7 mouse cellular contexts compared by ENCODE assay signal in the genomic region with DNA sequence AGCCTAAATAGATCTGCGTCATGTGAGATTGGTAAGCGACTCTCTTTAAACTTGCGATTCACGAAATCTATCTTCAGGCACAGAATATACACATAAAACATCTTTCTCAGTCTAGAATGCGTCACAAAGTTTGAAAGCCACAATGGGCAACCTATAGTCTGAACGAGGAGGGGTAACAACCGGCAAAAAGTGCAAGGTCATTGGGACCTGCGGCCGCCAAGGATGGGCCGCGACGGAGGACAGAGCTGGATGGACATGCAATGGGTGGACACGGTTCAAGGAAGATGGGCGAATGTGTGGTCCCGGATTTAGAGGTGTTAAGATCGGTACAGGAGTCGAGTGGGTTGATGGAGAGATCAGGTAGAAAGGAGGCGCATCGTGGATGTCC. TPM values are rescaled to one million over a fixed set of nuclear protein-coding genes. Genes with fewer than 3 reads are reported as not detected.
A peak's percentile ranks its signal among the peaks of the same experiment; 100 is the strongest.
DNase-seq lines count a peak whose midpoint lies in the region; ATAC-seq lines count a peak whose summit lies in the region.

No protein-coding gene starts in this region.

- H3K9ac ChIP-seq in lung, embryonic 15.5 days = peak overlapping the region; percentile 90
- H3K9ac ChIP-seq in hindbrain, embryonic 12.5 days = peak overlapping the region; percentile 96

- H3K4me2 ChIP-seq in lung, embryonic 15.5 days = peak overlapping the region; percentile 66
- peak overlapping the region; percentile 63 for H3K4me2 ChIP-seq in hindbrain, embryonic 12.5 days (replicated peaks)

- H3K4me3 ChIP-seq in lung, embryonic 15.5 days = peak overlapping the region; percentile 78
- peak overlapping the region; percentile 86 for H3K4me3 ChIP-seq in hindbrain, embryonic 12.5 days
- peak overlapping the region; percentile 66 for H3K4me3 ChIP-seq in macrophage (ENCODE audit: inconsistent target)

- H3K9me3 ChIP-seq in lung, embryonic 15.5 days = no peaks in the 10 kb centered on the region
- H3K9me3 ChIP-seq in hindbrain, embryonic 12.5 days (replicated peaks) = no peaks in the 10 kb centered on the region

- peak overlapping the region; percentile 79 for H3K27ac ChIP-seq in lung, embryonic 15.5 days
- H3K27ac ChIP-seq in hindbrain, embryonic 12.5 days = peak overlapping the region; percentile 91
- no peak overlapping the region for H3K27ac ChIP-seq in macrophage

- under 1% methylated on average over 19 of the region's 19 CpGs for WGBS in lung, embryonic 15.5 days
- WGBS in hindbrain, embryonic 12.5 days = under 1% methylated on average over 19 of the region's 19 CpGs
- 3% methylated on average over 18 of the region's 19 CpGs for WGBS in macrophage (ENCODE audit: missing documents)

- peak; percentile 21; the same call in 1 of the 2 replicates for ATAC-seq in lung, embryonic 15.5 days (ENCODE audit: borderline replicate concordance, extremely low read depth, low FRiP score, low TSS enrichment)
- ATAC-seq in common myeloid progenitor, adult 5-6 weeks (replicated peaks; ENCODE audit: low read depth, poor library complexity, severe bottlenecking) = 0 out of 2 replicates have a peak, but pooled peaks have one; percentile 12
- peak; percentile 59; the same call in 1 of the 2 replicates for ATAC-seq in hindbrain, embryonic 12.5 days (ENCODE audit: low FRiP score)

- peaks cover 8% of the 10 kb centered on the region; the same call in 1 of the 2 replicates for H3K4me1 ChIP-seq in lung, embryonic 15.5 days
- peaks cover 18% of the 10 kb centered on the region for H3K4me1 ChIP-seq in hindbrain, embryonic 12.5 days

- H3K79me2 ChIP-seq in macrophage (ENCODE audit: inconsistent target) = no peaks in the 10 kb centered on the region

- no peak for DNase-seq in lung, postnatal 14 days
- DNase-seq in adrenal gland, adult 18-20 months (ENCODE audit: low spot score in 2 of 2) = no peak
- no peak for DNase-seq in thymus, postnatal 4 days

- H3K36me3 ChIP-seq in lung, embryonic 15.5 days = no peaks in the 10 kb centered on the region
- peaks cover 16% of the 10 kb centered on the region for H3K36me3 ChIP-seq in hindbrain, embryonic 12.5 days
- H3K36me3 ChIP-seq in macrophage (ENCODE audit: inconsistent target) = no peaks in the 10 kb centered on the region

- no peaks in the 10 kb centered on the region for H3K27me3 ChIP-seq in lung, embryonic 15.5 days
- no peaks in the 10 kb centered on the region for H3K27me3 ChIP-seq in hindbrain, embryonic 12.5 days

RNA-seq across cellular contexts. Expression of a gene that starts 0.5 kb away (rescaled TPM):
- polyA plus RNA-seq in lung, embryonic 15.5 days (2015; fragmentation: Nextera tagmentation; extraction: Ambion mirVana) = 70.5 TPM in 2 replicates
- total RNA-seq in common myeloid progenitor, adult 5-6 weeks (2017) = 33.8 and 34.0 TPM in 2 replicates
- 203 and 212 TPM in 2 replicates for polyA plus RNA-seq in hindbrain, embryonic 12.5 days (2016; fragmentation: Nextera tagmentation; extraction: Ambion mirVana)
- total RNA-seq in macrophage (2018; cell fraction: chromatin; rRNA removed) = 10 to 100 TPM in 22 of 26 experiments, 1 to 10 TPM in 4; 6.0 to 36.5 (median 22.8) TPM
- total RNA-seq in macrophage (2018; cell fraction: cytosol; rRNA removed) = 10 to 100 TPM; 14.2 to 36.9 (median 23.3) TPM
- total RNA-seq in macrophage (2018; cell fraction: nucleus; rRNA removed) = 10 to 100 TPM in 24 of 26 experiments, 1 to 10 TPM in 2; 6.4 to 41.8 (median 26.3) TPM
- polyA plus RNA-seq in macrophage (2018) = 15.5 to 20.8 TPM (median 19.7 TPM) in 3 replicates
- 10 to 100 TPM; 72.5 to 89.3 TPM for total RNA-seq in adrenal gland, adult 18-20 months (2021)

RNA-seq across cellular contexts. Expression of a gene that starts 15.0 kb away (rescaled TPM):
- polyA plus RNA-seq in lung, embryonic 15.5 days (2015; fragmentation: Nextera tagmentation; extraction: Ambion mirVana) = 28.4 and 29.1 TPM in 2 replicates
- 0.46 and 4.6 TPM in 2 replicates for total RNA-seq in common myeloid progenitor, adult 5-6 weeks (2017)
- polyA plus RNA-seq in hindbrain, embryonic 12.5 days (2016; fragmentation: Nextera tagmentation; extraction: Ambion mirVana) = 48.1 and 49.4 TPM in 2 replicates
- total RNA-seq in macrophage (2018; cell fraction: chromatin; rRNA removed) = not detected
- total RNA-seq in macrophage (2018; cell fraction: cytosol; rRNA removed) = 1 to 10 TPM in 13 of 26 experiments, under 1 TPM in 12, not detected in 1; 0.25 to 2.4 (median 1.1) TPM
- 1 to 10 TPM in 4 of 26 experiments, not detected in 22; 1.2 to 1.6 (median 1.3) TPM for total RNA-seq in macrophage (2018; cell fraction: nucleus; rRNA removed)
- polyA plus RNA-seq in macrophage (2018) = 0.43 to 1.8 TPM in 2 of 3 replicates, not detected in the other
- total RNA-seq in adrenal gland, adult 18-20 months (2021) = 10 to 100 TPM in 1 of 2 experiments, 1 to 10 TPM in 1; 8.2 to 10.9 TPM

RNA-seq across cellular contexts. Expression of a gene that starts 19.4 kb away (rescaled TPM):
- 416 and 431 TPM in 2 replicates for polyA plus RNA-seq in lung, embryonic 15.5 days (2015; fragmentation: Nextera tagmentation; extraction: Ambion mirVana)
- total RNA-seq in common myeloid progenitor, adult 5-6 weeks (2017) = 234 and 239 TPM in 2 replicates
- polyA plus RNA-seq in hindbrain, embryonic 12.5 days (2016; fragmentation: Nextera tagmentation; extraction: Ambion mirVana) = 670 and 682 TPM in 2 replicates
- 1,000 to 10,000 TPM; 1,122 to 2,103 (median 1,620) TPM for total RNA-seq in macrophage (2018; cell fraction: chromatin; rRNA removed)
- 100 to 1,000 TPM; 110 to 223 (median 170) TPM for total RNA-seq in macrophage (2018; cell fraction: cytosol; rRNA removed)
- total RNA-seq in macrophage (2018; cell fraction: nucleus; rRNA removed) = 1,000 to 10,000 TPM in 3 of 26 experiments, 100 to 1,000 TPM in 23; 508 to 1,461 (median 732) TPM
- 101 to 166 TPM (median 130 TPM) in 3 replicates for polyA plus RNA-seq in macrophage (2018)
- 100 to 1,000 TPM; 480 to 746 TPM for total RNA-seq in adrenal gland, adult 18-20 months (2021)

RNA-seq across cellular contexts. Expression of a gene that starts 25.3 kb away (rescaled TPM):
- polyA plus RNA-seq in lung, embryonic 15.5 days (2015; fragmentation: Nextera tagmentation; extraction: Ambion mirVana) = 0.38 and 1.1 TPM in 2 replicates
- total RNA-seq in common myeloid progenitor, adult 5-6 weeks (2017) = not detected in 2 replicates
- polyA plus RNA-seq in hindbrain, embryonic 12.5 days (2016; fragmentation: Nextera tagmentation; extraction: Ambion mirVana) = 2.9 and 5.7 TPM in 2 replicates
- not detected for total RNA-seq in macrophage (2018; cell fraction: chromatin; rRNA removed)
- not detected for total RNA-seq in macrophage (2018; cell fraction: cytosol; rRNA removed)
- total RNA-seq in macrophage (2018; cell fraction: nucleus; rRNA removed) = not detected
- not detected in 3 replicates for polyA plus RNA-seq in macrophage (2018)
- total RNA-seq in adrenal gland, adult 18-20 months (2021) = under 1 TPM in 1 of 2 experiments, not detected in 1; 0.13 TPM

RNA-seq across cellular contexts. Expression of a gene that starts 30.2 kb away (rescaled TPM):
- 43.9 and 46.7 TPM in 2 replicates for polyA plus RNA-seq in lung, embryonic 15.5 days (2015; fragmentation: Nextera tagmentation; extraction: Ambion mirVana)
- total RNA-seq in common myeloid progenitor, adult 5-6 weeks (2017) = 4.4 and 5.3 TPM in 2 replicates
- polyA plus RNA-seq in hindbrain, embryonic 12.5 days (2016; fragmentation: Nextera tagmentation; extraction: Ambion mirVana) = 40.3 and 41.6 TPM in 2 replicates
- total RNA-seq in macrophage (2018; cell fraction: chromatin; rRNA removed) = 1 to 10 TPM in 11 of 26 experiments, under 1 TPM in 10, not detected in 5; 0.31 to 2.7 (median 1.1) TPM
- 10 to 100 TPM in 5 of 26 experiments, 1 to 10 TPM in 21; 4.3 to 15.4 (median 6.9) TPM for total RNA-seq in macrophage (2018; cell fraction: cytosol; rRNA removed)
- 10 to 100 TPM in 1 of 26 experiments, 1 to 10 TPM in 25; 1.1 to 10.5 (median 3.6) TPM for total RNA-seq in macrophage (2018; cell fraction: nucleus; rRNA removed)
- 6.4 to 12.8 TPM (median 6.5 TPM) in 3 replicates for polyA plus RNA-seq in macrophage (2018)
- total RNA-seq in adrenal gland, adult 18-20 months (2021) = 10 to 100 TPM in 1 of 2 experiments, 1 to 10 TPM in 1; 8.5 to 12.7 TPM

Comparison
In these comparisons a context has a peak if more than half of its experiments do, and no peak if none do; other contexts are left out.
1. RNA of a gene that starts 15.0 kb away (polyA plus RNA-seq): 48.1 to 49.4 TPM in hindbrain, embryonic 12.5 days and 28.4 to 29.1 TPM in lung, embryonic 15.5 days; 0.43 to 1.8 TPM in macrophage; every median in the first group is over 10 times any median in the second.
2. Peak in every context shown above with its lines, with median percentiles within 50 percentile points of each other: ATAC-seq and H3K4me3 ChIP-seq.